Mouse (Mus musculus) layer of hippocampus, adult 11-12 months (tissue): ENCODE data around the gene Psen2.
A peak's percentile ranks its signal among the peaks of the same experiment; 100 is the strongest.

Experiments
- DNase-seq: peaks from one replicate; pipeline ENCODE4 v3.0.0; 2022; ENCODE audit warnings: low spot score

Psen2 gene

GRCm38 (mm10) chr1:180274725-180275308 is 11.6 kb upstream of the Psen2 start:
- DNase-seq, result no peak

- no peak for DNase-seq
Observed at GRCm38 (mm10) chr1:180269033-180269432, 5.8 kb upstream of the Psen2 start.

- peak; percentile 97 for DNase-seq
Observed at GRCm38 (mm10) chr1:180268249-180269031, 5.2 kb upstream of the Psen2 start.

GRCm38 (mm10) chr1:180267151-180267550 is 3.9 kb upstream of the Psen2 start:
- no peak for DNase-seq

- no peak for DNase-seq
Observed at GRCm38 (mm10) chr1:180265399-180265798, 2.2 kb upstream of the Psen2 start.

- no peak for DNase-seq
Observed at GRCm38 (mm10) chr1:180264851-180265250, 1.6 kb upstream of the Psen2 start.

- DNase-seq, result no peak
Observed at GRCm38 (mm10) chr1:180264389-180264788, 1.2 kb upstream of the Psen2 start.

- no peak for DNase-seq
Observed at GRCm38 (mm10) chr1:180261857-180262570, 1.2 kb downstream of the Psen2 start.

- no peak for DNase-seq
Observed at GRCm38 (mm10) chr1:180261415-180261814, 1.8 kb downstream of the Psen2 start.

GRCm38 (mm10) chr1:180260886-180261285 is 2.4 kb downstream of the Psen2 start:
- DNase-seq, result no peak

- DNase-seq, result no peak
Observed at GRCm38 (mm10) chr1:180259753-180260152, 3.5 kb downstream of the Psen2 start.

- DNase-seq, result no peak
Observed at GRCm38 (mm10) chr1:180257446-180257845, 5.8 kb downstream of the Psen2 start.

- DNase-seq, result no peak
Observed at GRCm38 (mm10) chr1:180256866-180257265, 6.4 kb downstream of the Psen2 start.

- peak; percentile 96 for DNase-seq
Observed at GRCm38 (mm10) chr1:180256138-180256674, 7.0 kb downstream of the Psen2 start.

GRCm38 (mm10) chr1:180255294-180256117 is 7.7 kb downstream of the Psen2 start:
- DNase-seq, result peak; percentile 46

GRCm38 (mm10) chr1:180254316-180254715 is 8.9 kb downstream of the Psen2 start:
- no peak for DNase-seq

- DNase-seq, result no peak
Observed at GRCm38 (mm10) chr1:180252656-180253190, 10.5 kb downstream of the Psen2 start.

GRCm38 (mm10) chr1:180251176-180252048 is 11.8 kb downstream of the Psen2 start:
- DNase-seq, result no peak

GRCm38 (mm10) chr1:180250441-180250830 is 12.8 kb downstream of the Psen2 start:
- no peak for DNase-seq

GRCm38 (mm10) chr1:180249666-180250440 is 13.4 kb downstream of the Psen2 start:
- peak; percentile 56 for DNase-seq
